Mouse (Mus musculus): ENCODE results near the gene Edem2. TPM values are rescaled to one million over a fixed set of nuclear protein-coding genes. Genes with fewer than 3 reads are reported as not detected.
A peak's percentile ranks its signal among the peaks of the same experiment; 100 is the strongest.
"Not testable (repeated sequence)": the region's sequence is repeated elsewhere in the genome, so short reads cannot be mapped to it uniquely, and the experiment has no call there.

Gene Edem2
- polyA plus RNA-seq, 1 experiment from 2014 or later = 35.1 TPM

GRCm38 (mm10) chr2:155728742-155729141, 533 bp downstream of the Edem2 start:
- H3K27ac ChIP-seq = peak overlapping the region; percentile 61; the same call in 1 of the 2 replicates

GRCm38 (mm10) chr2:155727764-155728395, 1.4 kb downstream of the Edem2 start:
- Histone ChIP-seq H3K27ac (no peak overlapping the region), H3K36me3 (ENCODE audit: poor library complexity, severe bottlenecking) (peaks cover 12% of the 10 kb centered on the region; the same call in 1 of the 2 replicates), H3K27me3 (no peaks in the 10 kb centered on the region), H3K9ac (no peak overlapping the region), H3K4me3 (no peak overlapping the region), H3K9me3 (replicated peaks) (no peaks in the 10 kb centered on the region), H3K4me2 (peak overlapping the region; percentile 96; the same call in 1 of the 2 replicates), H3K4me1 (peaks cover 15% of the 10 kb centered on the region)
- ATAC-seq = no peak
- WGBS = 86% methylated on average over 7 of the region's 7 CpGs

More at GRCm38 (mm10) chr2:155728742-155729141, 533 bp downstream of the Edem2 start:
- H3K36me3 ChIP-seq (ENCODE audit: poor library complexity, severe bottlenecking) = peaks cover 11% of the 10 kb centered on the region; the same call in 1 of the 2 replicates
- peak overlapping the region; percentile 93 for H3K4me3 ChIP-seq
- no peaks in the 10 kb centered on the region for H3K27me3 ChIP-seq
- H3K4me1 ChIP-seq = peaks cover 15% of the 10 kb centered on the region
- no peaks in the 10 kb centered on the region for H3K9me3 ChIP-seq (replicated peaks)
- H3K9ac ChIP-seq = peak overlapping the region; percentile 86
- 6% methylated on average over 15 of the region's 15 CpGs for WGBS
- 0 out of 2 replicates have a peak, but pooled peaks have one; percentile 25 for ATAC-seq
- H3K4me2 ChIP-seq = peak overlapping the region; percentile 96

GRCm38 (mm10) chr2:155726302-155726701, 3.0 kb downstream of the Edem2 start:
- ATAC-seq = no peak
- Histone ChIP-seq H3K27me3 (no peaks in the 10 kb centered on the region), H3K9me3 (replicated peaks) (no peaks in the 10 kb centered on the region), H3K4me2 (no peak overlapping the region), H3K36me3 (ENCODE audit: poor library complexity, severe bottlenecking) (peaks cover 27% of the 10 kb centered on the region), H3K9ac (no peak overlapping the region), H3K4me1 (peaks cover 15% of the 10 kb centered on the region), H3K27ac (no peak overlapping the region), H3K4me3 (no peak overlapping the region)
- WGBS = 87% methylated on average over 7 of the region's 7 CpGs

GRCm38 (mm10) chr2:155724526-155724925, 4.7 kb downstream of the Edem2 start:
- no peak for ATAC-seq
- Histone ChIP-seq H3K36me3 (ENCODE audit: poor library complexity, severe bottlenecking) (peaks cover 36% of the 10 kb centered on the region), H3K27me3 (no peaks in the 10 kb centered on the region), H3K4me2 (no peak overlapping the region), H3K4me3 (no peak overlapping the region), H3K9me3 (replicated peaks) (no peaks in the 10 kb centered on the region), H3K9ac (no peak overlapping the region), H3K4me1 (peaks cover 15% of the 10 kb centered on the region), H3K27ac (no peak overlapping the region)
- WGBS = 90% methylated on average over 6 of the region's 6 CpGs

- no peak overlapping the region for H3K4me3 ChIP-seq
- H3K4me1 ChIP-seq = peaks cover 15% of the 10 kb centered on the region
- H3K27ac ChIP-seq = no peak overlapping the region
- peaks cover 41% of the 10 kb centered on the region for H3K36me3 ChIP-seq (ENCODE audit: poor library complexity, severe bottlenecking)
- H3K4me2 ChIP-seq = no peak overlapping the region
- no peaks in the 10 kb centered on the region for H3K9me3 ChIP-seq (replicated peaks)
- no peaks in the 10 kb centered on the region for H3K27me3 ChIP-seq
- no peak overlapping the region for H3K9ac ChIP-seq
- ATAC-seq = no peak
- WGBS = 88% methylated on average over 5 of the region's 5 CpGs
These were observed 5.2 kb downstream of the Edem2 start for GRCm38 (mm10) chr2:155724036-155724435.

DNA sequence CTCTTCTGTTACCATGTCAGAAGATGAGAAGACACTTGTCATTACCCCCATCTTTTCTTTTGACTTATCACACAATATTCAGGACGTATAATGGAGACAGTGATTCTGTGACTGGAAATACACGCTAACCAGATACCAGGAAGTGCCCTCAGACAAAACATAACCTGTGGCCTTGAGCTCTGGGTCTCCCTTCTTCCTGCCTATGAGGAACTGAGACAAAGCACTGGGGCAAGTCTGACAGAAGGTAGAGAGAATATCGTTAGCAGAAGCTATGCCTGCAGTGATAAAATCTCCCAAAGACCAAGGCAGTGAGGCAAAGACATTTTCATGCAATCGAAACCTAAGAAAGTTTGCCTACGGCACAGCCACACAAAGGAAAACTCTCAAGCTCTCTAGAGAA, 8.7 kb downstream of the Edem2 start:
- 87% methylated on average over 5 of the region's 5 CpGs for WGBS

DNA sequence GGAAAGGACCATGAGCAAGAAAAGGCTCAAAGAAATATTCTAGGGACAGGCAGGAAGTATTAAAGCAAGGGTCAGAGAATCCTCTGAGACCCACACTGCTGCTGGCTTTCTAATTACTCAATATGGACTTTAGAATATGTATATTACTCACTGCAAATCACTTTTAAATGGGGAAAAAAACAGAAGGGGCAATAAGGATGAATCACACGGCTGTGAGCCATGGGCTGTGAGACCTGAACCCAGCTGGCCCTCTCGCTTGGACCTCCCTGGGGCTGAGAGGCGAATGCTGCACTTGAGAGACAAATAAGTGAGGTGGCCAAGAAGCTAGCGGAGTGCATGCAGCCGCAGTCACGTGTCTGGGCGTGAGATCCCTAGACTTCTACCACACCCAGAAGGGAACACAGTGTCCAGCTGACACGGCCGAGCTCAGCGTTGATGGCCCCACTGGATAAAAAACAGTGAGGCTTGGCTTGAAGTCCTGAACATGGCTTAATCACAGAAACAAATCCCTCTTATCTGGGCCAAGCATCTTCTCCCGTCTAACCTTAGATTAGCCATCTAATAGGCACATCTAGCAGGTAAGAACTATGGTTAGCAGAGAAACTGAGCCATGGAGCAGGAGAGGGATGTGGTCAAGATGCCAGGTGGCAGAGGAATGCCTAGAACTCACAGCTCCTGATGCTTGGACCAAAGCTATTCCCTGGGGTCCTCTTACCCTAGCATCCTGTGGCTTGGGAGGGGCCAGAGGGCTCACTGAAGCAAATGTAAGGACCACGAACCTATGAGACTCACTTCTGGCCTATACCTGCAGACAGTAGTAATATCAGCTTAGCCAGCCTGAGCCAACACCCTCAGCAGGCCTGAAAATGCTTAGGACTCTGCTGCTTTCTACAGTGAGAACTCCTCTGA, 11.9 kb downstream of the Edem2 start:
- no peaks in the 10 kb centered on the region for H3K27me3 ChIP-seq
- 86% methylated on average over 12 of the region's 12 CpGs for WGBS
- no peak overlapping the region for H3K9ac ChIP-seq
- peaks cover 79% of the 10 kb centered on the region for H3K36me3 ChIP-seq (ENCODE audit: poor library complexity, severe bottlenecking)
- ATAC-seq = no peak
- H3K4me1 ChIP-seq = no peaks in the 10 kb centered on the region
- H3K9me3 ChIP-seq (replicated peaks) = no peaks in the 10 kb centered on the region
- no peak overlapping the region for H3K4me3 ChIP-seq
- H3K27ac ChIP-seq = no peak overlapping the region
- H3K4me2 ChIP-seq = no peak overlapping the region

More for the DNA sequence above, 8.7 kb downstream of the Edem2 start:
- Histone ChIP-seq H3K27ac (no peak overlapping the region), H3K9me3 (replicated peaks) (no peaks in the 10 kb centered on the region), H3K4me1 (no peaks in the 10 kb centered on the region), H3K4me3 (no peak overlapping the region), H3K27me3 (no peaks in the 10 kb centered on the region), H3K36me3 (ENCODE audit: poor library complexity, severe bottlenecking) (peaks cover 59% of the 10 kb centered on the region), H3K9ac (no peak overlapping the region), H3K4me2 (no peak overlapping the region)
- ATAC-seq = no peak

GRCm38 (mm10) chr2:155710557-155710956, 18.7 kb downstream of the Edem2 start:
- H3K4me3 ChIP-seq = no peak overlapping the region
- no peak overlapping the region for H3K4me2 ChIP-seq
- H3K27ac ChIP-seq = no peak overlapping the region
- H3K9me3 ChIP-seq (replicated peaks) = no peaks in the 10 kb centered on the region
- H3K27me3 ChIP-seq = no peaks in the 10 kb centered on the region
- 90% methylated on average over 11 of the region's 11 CpGs for WGBS
- H3K4me1 ChIP-seq = peaks cover 5% of the 10 kb centered on the region; the same call in 1 of the 2 replicates
- no peak overlapping the region for H3K9ac ChIP-seq
- ATAC-seq = no peak
- peaks cover 85% of the 10 kb centered on the region for H3K36me3 ChIP-seq (ENCODE audit: poor library complexity, severe bottlenecking)

GRCm38 (mm10) chr2:155707251-155707650, 22.0 kb downstream of the Edem2 start:
- no peak overlapping the region for H3K4me3 ChIP-seq
- peaks cover 68% of the 10 kb centered on the region for H3K36me3 ChIP-seq (ENCODE audit: poor library complexity, severe bottlenecking)
- no peak for ATAC-seq
- WGBS = 72% methylated on average over 4 of the region's 4 CpGs
- no peaks in the 10 kb centered on the region for H3K27me3 ChIP-seq
- no peak overlapping the region for H3K27ac ChIP-seq
- H3K4me1 ChIP-seq = peaks cover 5% of the 10 kb centered on the region; the same call in 1 of the 2 replicates
- H3K4me2 ChIP-seq = no peak overlapping the region
- H3K9me3 ChIP-seq (replicated peaks) = no peaks in the 10 kb centered on the region
- H3K9ac ChIP-seq = no peak overlapping the region

- no peak for ATAC-seq
- H3K4me3 ChIP-seq = no peak overlapping the region
- H3K36me3 ChIP-seq (ENCODE audit: poor library complexity, severe bottlenecking) = peaks cover 54% of the 10 kb centered on the region
- peaks cover 5% of the 10 kb centered on the region; the same call in 1 of the 2 replicates for H3K4me1 ChIP-seq
- 0 out of 2 replicates have a peak overlapping the region, but pooled peaks have one; percentile 44 for H3K27ac ChIP-seq
- 6% methylated on average over 4 of the region's 4 CpGs for WGBS
- no peaks in the 10 kb centered on the region for H3K27me3 ChIP-seq
- no peaks in the 10 kb centered on the region for H3K9me3 ChIP-seq (replicated peaks)
- no peak overlapping the region for H3K4me2 ChIP-seq
- no peak overlapping the region for H3K9ac ChIP-seq
These were observed 25.6 kb downstream of the Edem2 start for GRCm38 (mm10) chr2:155703630-155704029.

GRCm38 (mm10) chr2:155701399-155701919, 27.8 kb downstream of the Edem2 start:
- Histone ChIP-seq H3K36me3 (ENCODE audit: poor library complexity, severe bottlenecking) (peaks cover 37% of the 10 kb centered on the region), H3K9ac (no peak overlapping the region), H3K4me3 (no peak overlapping the region), H3K4me1 (no peaks in the 10 kb centered on the region), H3K27me3 (no peaks in the 10 kb centered on the region), H3K9me3 (replicated peaks) (no peaks in the 10 kb centered on the region), H3K4me2 (no peak overlapping the region), H3K27ac (no peak overlapping the region)
- ATAC-seq = no peak
- 92% methylated on average over 19 of the region's 19 CpGs for WGBS

DNA sequence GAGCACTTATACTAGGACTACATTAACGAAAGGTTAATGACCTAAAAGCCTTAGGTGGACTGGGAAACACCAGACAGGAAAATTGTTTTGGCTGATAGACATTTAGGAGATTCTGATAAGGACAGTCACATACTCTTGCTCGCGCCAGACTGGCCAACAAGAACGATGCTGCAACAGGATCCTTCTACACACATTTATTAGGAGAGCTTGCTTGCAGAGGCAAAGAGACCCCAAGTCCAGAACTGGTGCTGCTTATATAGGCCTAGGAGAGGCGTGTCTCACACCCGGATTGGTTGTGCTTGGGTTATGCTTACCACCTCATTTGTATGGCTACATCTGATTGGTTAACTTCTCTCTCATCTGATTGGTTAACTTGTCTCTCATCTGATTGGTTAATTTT, 30.8 kb downstream of the Edem2 start:
- WGBS = 94% methylated on average over 6 of the region's 6 CpGs
- not testable (repeated sequence) for H3K4me3 ChIP-seq; H3K4me1 ChIP-seq; H3K27me3 ChIP-seq; H3K27ac ChIP-seq; H3K9ac ChIP-seq; ATAC-seq; H3K9me3 ChIP-seq (replicated peaks); H3K4me2 ChIP-seq
- H3K36me3 ChIP-seq (ENCODE audit: poor library complexity, severe bottlenecking) = peaks cover 21% of the 10 kb centered on the region

All from forebrain, embryonic 13.5 days (tissue).